Mouse (Mus musculus): Measurements from ENCODE around the gene H2-Oa. TPM values are rescaled to one million over a fixed set of nuclear protein-coding genes. Genes with fewer than 3 reads are reported as not detected.

H2-Oa gene
- total RNA-seq (2021): under 1 TPM in 1 of 2 experiments, not detected in 1; 0.44 TPM
- long read RNA-seq, experiment 1: 0 reads
- long read RNA-seq, experiment 2: 0 reads

DNA sequence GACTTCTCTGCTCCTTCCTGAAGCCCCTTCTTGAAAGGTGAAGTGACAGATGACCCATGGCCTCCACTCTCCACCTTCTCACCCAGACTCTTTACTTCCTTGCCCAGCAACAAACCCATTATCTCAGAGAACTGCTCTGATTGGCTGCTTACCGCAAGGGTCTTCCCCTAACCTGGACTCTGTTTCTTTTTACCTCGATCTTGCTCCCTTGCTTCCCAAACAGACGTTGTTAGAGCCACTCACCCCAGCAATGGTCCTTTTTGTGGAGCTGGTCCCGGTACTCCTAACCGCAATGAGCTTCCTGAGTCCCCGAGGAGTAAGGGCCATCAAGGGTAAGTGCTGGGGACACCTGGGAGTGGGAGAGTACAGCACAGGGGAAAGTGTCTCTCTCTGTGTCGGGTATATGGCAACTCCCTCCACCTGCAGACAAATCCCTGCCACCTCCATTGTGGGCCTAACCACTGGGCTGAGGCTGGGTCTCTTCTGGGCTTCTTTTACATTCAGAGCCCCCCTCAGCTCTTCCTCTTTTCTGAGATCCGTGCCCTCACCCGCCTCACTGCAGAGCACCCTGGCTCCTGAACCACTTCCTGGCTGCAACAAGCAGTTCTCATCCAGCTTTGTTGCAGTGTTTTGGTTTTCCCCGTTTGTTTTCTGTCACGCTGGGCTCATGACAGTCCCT, at the start of gene H2-Oa:
Gene H2-Oa (plus strand): TSS at position 144 of the 679 bp plus-strand sequence.
- TF ChIP-seq CTCF (conservative IDR thresholded peaks at IDR 0.05): no peak
- Histone ChIP-seq H3K4me3 (no peak within 1 kb of the TSS), H3K27ac (no peak within 1 kb of the TSS)
- no peak for DNase-seq (ENCODE audit: low spot score in 2 of 2)

DNA sequence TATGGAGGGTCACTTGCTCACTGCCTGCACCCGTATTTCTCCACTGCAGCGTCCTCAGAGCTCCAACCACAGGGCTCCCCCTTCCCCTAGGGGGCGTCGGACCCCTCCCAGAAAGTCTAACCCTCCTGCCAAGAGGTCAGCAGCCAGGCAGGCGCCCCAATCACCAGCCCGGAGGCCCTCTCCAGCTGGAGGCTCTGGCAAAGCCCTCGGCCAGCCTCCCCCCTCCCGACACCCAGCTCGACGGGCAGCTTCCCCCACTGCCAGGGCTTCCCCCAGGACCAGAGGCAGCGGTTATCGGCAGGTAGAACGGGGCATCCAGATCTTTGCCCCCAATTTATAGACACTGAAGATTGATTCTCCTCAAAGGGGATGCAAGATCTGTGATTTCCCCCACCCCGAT, 46.2 kb upstream of the H2-Oa start:
- no peak for TF ChIP-seq CTCF (conservative IDR thresholded peaks at IDR 0.05)
- no peak overlapping the region for H3K27ac ChIP-seq
- DNase-seq (ENCODE audit: low spot score in 2 of 2): no peak
- H3K4me3 ChIP-seq: no peak overlapping the region

DNA sequence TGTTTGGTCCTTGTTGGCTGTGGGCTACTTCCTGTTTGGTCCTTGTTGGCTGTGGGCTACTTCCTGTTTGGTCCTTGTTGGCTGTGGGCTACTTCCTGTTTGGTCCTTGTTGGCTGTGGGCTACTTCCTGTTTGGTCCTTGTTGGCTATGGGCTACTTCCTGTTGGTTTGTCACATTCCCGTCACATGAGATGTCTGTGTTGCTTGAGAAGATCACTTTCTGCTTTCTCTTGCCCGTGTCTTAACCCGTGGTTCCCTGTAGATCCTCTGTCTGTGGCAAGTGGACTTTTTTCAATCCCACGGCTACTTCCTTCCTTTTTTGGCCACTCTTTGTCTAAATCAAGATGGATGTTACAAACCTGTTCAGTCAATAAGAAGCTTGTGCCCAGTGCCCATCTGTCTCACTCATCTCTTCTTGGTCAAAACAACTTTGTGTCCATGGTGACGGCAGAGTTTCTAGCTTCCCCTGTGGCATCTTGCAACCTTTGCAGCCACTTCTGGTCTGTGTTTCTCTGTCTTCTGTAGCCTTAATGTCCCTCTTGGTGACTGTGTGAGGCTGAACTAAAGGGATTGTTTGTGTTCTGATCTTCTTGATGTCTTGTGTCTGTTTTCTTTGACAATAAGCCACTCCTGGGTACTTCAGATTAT, 44.6 kb upstream of the H2-Oa start:
- Histone ChIP-seq H3K4me3 (no peak overlapping the region), H3K27ac (no peak overlapping the region)
- TF ChIP-seq CTCF (conservative IDR thresholded peaks at IDR 0.05): no peak
- no peak for DNase-seq (ENCODE audit: low spot score in 2 of 2)

- no peak for DNase-seq (ENCODE audit: low spot score in 2 of 2)
- TF ChIP-seq CTCF (conservative IDR thresholded peaks at IDR 0.05): no peak
- Histone ChIP-seq H3K27ac (no peak overlapping the region), H3K4me3 (no peak overlapping the region)
These were observed 34.9 kb upstream of the H2-Oa start for GRCm38 (mm10) chr17:34057224-34057623.

- Histone ChIP-seq H3K4me3 (no peak overlapping the region), H3K27ac (no peak overlapping the region)
- no peak for TF ChIP-seq CTCF (conservative IDR thresholded peaks at IDR 0.05)
- DNase-seq (ENCODE audit: low spot score in 2 of 2): no peak
These were observed 23.3 kb upstream of the H2-Oa start for GRCm38 (mm10) chr17:34068864-34069263.

DNA sequence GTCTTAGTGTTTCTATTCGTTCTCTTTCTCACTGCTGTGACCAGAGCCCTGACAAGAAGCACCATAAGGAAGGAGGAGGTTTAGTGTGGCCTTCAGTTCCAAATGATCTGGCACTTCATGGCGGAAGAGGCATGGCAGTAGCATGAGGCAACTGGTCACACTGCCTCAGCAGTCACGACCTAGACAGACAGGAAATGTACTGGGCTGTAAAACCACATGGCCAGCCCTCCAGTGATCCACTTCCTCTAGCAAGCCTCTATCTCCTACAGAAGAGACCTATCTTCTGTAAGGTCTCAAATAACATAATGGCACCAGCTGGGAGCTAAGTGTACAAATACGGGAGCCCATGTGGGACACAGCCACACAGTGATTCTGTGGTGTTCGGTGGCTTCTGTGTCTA, 20.0 kb upstream of the H2-Oa start:
- Histone ChIP-seq H3K4me3 (no peak overlapping the region), H3K27ac (no peak overlapping the region)
- no peak for DNase-seq (ENCODE audit: low spot score in 2 of 2)
- TF ChIP-seq CTCF (conservative IDR thresholded peaks at IDR 0.05): no peak

GRCm38 (mm10) chr17:34075271-34075670, 16.9 kb upstream of the H2-Oa start:
- TF ChIP-seq CTCF (conservative IDR thresholded peaks at IDR 0.05): peak; percentile 90
- Histone ChIP-seq H3K27ac (no peak overlapping the region), H3K4me3 (no peak overlapping the region)
- peak; percentile 45 to 78 for DNase-seq (ENCODE audit: low spot score in 2 of 2)

DNA sequence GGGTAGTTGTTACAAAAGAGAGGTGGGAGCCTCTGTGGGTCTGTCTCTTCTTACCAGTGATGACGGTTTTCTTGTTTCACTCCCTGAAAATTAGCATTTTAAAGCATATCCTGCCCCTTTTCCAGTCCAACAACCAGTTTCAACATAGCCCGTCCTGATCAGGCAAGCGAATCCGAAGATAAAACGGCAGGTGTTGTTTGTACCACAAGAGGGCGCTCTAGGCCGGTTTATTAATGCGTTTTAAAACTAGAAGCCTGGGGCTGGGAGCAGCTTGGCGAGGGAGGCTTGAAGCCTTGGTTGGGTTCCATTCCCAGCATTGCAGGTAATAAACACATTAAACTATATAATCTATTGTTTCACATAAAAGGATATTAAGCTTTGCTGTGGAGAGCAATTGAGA, 14.6 kb upstream of the H2-Oa start:
- Histone ChIP-seq H3K4me3 (no peak overlapping the region), H3K27ac (no peak overlapping the region)
- peak; percentile 88 for TF ChIP-seq CTCF (conservative IDR thresholded peaks at IDR 0.05)
- peak; percentile 66 to 80 for DNase-seq (ENCODE audit: low spot score in 2 of 2)

GRCm38 (mm10) chr17:34078148-34078547, 14.0 kb upstream of the H2-Oa start:
- DNase-seq (ENCODE audit: low spot score in 2 of 2): no peak
- no peak overlapping the region for H3K4me3 ChIP-seq
- no peak overlapping the region for H3K27ac ChIP-seq
- no peak for TF ChIP-seq CTCF (conservative IDR thresholded peaks at IDR 0.05)

DNA sequence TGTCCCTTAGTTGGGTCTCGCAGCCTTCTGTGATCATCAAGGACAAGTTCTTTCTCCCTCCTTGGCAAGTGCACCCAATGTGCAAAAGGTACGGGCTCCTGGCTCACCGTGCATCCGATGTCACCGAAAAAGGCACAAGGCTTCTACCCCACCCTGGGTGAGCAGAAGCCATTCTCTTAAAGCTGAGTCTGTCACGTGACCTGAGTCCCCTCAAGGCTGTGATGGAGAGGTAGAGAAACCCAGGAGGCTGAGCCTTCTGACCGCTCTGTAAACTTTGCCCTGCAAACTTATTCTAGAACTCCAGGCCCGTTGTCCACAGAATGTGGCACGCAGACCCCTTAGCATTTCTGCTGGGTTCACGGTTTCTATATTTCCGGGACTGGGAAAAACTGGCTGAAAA, 13.1 kb upstream of the H2-Oa start:
- no peak overlapping the region for H3K4me3 ChIP-seq
- DNase-seq (ENCODE audit: low spot score in 2 of 2): no peak
- TF ChIP-seq CTCF (conservative IDR thresholded peaks at IDR 0.05): no peak
- no peak overlapping the region for H3K27ac ChIP-seq

DNA sequence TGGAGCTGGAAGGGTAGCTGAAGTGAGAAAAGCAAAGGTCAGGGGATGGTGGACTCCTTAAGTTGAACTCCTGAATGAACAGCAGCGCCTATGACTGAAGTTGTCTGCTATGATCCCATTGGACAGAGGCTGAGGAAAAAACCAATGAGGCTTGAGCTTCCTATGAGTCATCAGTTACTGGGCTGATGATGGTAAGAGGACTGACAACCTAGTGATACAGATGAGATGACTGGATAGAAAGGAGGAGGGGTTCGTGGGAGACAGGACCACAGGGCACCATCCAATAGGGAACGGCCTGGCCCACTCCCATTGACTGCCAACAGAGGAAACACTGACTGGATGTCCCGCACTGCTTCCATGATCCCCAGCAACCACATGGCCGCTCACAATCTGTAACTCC, 12.5 kb upstream of the H2-Oa start:
- no peak for TF ChIP-seq CTCF (conservative IDR thresholded peaks at IDR 0.05)
- H3K27ac ChIP-seq: no peak overlapping the region
- DNase-seq (ENCODE audit: low spot score in 2 of 2): peak; percentile 37 to 70
- no peak overlapping the region for H3K4me3 ChIP-seq

DNA sequence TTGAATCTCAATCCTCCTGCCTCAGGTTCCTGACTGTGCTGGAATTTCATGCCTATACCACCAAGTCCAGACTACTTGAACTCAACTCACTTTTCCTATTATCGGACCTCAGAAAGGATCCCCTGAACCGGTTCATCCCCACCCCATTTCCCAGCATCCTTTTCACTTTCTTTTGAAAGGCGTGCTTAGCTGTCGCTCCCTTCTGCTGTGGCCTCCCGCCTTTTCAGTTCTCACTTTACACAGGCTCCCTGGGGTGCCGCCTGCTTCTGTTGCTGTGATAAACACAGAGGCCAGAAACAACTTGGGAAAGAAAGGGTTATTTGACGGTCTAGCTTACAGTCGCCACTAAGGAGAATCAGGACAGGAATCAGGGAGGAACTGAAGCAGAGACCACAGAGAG, 9.0 kb upstream of the H2-Oa start:
- Histone ChIP-seq H3K4me3 (no peak overlapping the region), H3K27ac (no peak overlapping the region)
- DNase-seq (ENCODE audit: low spot score in 2 of 2): no peak
- no peak for TF ChIP-seq CTCF (conservative IDR thresholded peaks at IDR 0.05)

DNA sequence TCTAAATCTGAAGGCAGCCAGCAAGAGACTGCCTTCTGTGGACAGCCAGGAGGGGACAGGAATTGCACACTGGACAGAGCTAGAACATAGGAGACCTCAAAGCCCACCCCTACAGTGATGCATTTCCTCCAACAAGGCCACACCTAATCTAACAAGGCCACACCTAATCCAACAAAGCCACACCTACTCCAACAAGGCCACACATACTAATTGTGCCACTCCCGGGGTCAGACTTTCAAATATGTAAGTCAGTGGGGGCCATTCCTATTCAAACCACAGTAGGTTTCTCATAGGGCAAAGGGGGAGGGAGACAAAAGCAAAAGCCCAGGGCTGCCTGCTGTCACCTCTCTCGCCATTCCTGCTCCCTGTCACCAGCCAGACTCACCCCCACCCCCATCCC, 4.8 kb upstream of the H2-Oa start:
- DNase-seq (ENCODE audit: low spot score in 2 of 2): no peak
- Histone ChIP-seq H3K4me3 (no peak overlapping the region), H3K27ac (no peak overlapping the region)
- no peak for TF ChIP-seq CTCF (conservative IDR thresholded peaks at IDR 0.05)

GRCm38 (mm10) chr17:34088124-34088523, 4.0 kb upstream of the H2-Oa start:
- 0 out of 2 replicates have a peak overlapping the region, but pooled peaks have one; percentile 21 for H3K27ac ChIP-seq
- TF ChIP-seq CTCF (conservative IDR thresholded peaks at IDR 0.05): no peak
- H3K4me3 ChIP-seq: no peak overlapping the region
- DNase-seq (ENCODE audit: low spot score in 2 of 2): peak in 1 of 2 experiments; percentile 30
